Mouse (Mus musculus): ENCODE measurements around the gene Prm3. TPM values are rescaled to one million over a fixed set of nuclear protein-coding genes. Genes with fewer than 3 reads are reported as not detected.
A peak's percentile ranks its signal among the peaks of the same experiment; 100 is the strongest.

Prm3 gene
- polyA plus RNA-seq, 1 experiment from 2014 or later, result not detected

DNA sequence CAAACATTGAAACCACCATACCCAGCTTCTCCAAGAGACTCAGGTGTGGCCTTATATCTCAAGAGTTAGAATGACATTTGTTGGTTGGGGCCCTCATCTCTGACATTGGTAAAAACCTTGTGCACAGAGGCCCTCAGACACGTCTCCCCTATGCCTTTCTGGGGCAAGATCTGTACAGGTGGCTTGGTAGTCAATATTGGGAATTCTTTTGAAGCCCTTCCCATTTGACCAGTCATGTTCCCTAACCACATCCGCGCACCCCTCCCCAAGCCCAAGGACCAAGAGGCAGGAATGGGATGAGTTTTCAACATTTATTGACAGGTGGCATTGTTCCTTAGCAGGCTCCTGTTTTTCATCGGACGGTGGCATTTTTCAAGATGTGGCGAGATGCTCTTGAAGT lies 5.3 kb upstream of the Prm3 start, which contains the start of gene Prm2:
Gene Prm2 (minus strand): TSS at position 101 of the 400 bp plus-strand sequence.
- Histone ChIP-seq H3K4me3 (replicated peaks) (no peak within 1 kb of the TSS), H3K9me3 (no peaks in the 10 kb centered on the region), H3K4me1 (replicated peaks) (no peaks in the 10 kb centered on the region), H3K9ac (replicated peaks) (no peak within 1 kb of the TSS), H3K27ac (no peak within 1 kb of the TSS), H3K4me2 (no peak within 1 kb of the TSS), H3K27me3 (peaks cover 34% of the 10 kb centered on the region), H3K36me3 (no peaks in the 10 kb centered on the region)
- 78% methylated on average over 6 of the region's 6 CpGs for WGBS
- no peak for ATAC-seq (ENCODE audit: insufficient number of reproducible peaks, insufficient read depth, low FRiP score, low TSS enrichment, low read depth)

DNA sequence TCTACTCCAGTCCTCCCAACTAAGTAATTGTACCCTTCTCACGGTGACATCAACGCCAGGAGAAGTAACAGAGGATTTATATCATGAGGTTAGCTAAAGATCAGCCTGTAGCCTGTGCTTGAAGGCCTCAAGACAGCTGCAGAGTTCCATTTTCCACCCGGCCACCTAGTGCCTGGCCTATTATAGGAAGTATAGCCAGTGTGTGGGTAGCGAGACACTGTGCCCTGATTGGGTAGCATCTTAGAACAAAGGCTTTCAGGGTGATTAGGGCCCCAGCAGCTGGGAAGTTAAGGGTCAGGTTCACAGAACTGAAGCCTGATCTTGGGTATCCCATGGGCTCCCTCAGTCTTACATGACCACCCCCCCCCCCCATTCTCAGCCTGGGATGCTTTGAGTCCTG lies 1.8 kb downstream of the Prm3 start:
- H3K4me1 ChIP-seq (replicated peaks), result peaks cover 25% of the 10 kb centered on the region
- peaks cover 7% of the 10 kb centered on the region for H3K27me3 ChIP-seq
- no peak overlapping the region for H3K9ac ChIP-seq (replicated peaks)
- H3K4me2 ChIP-seq, result no peak overlapping the region
- no peaks in the 10 kb centered on the region for H3K9me3 ChIP-seq
- H3K36me3 ChIP-seq, result no peaks in the 10 kb centered on the region
- WGBS, result 54% methylated on average over 4 of the region's 4 CpGs
- no peak overlapping the region for H3K27ac ChIP-seq
- no peak for ATAC-seq (ENCODE audit: insufficient number of reproducible peaks, insufficient read depth, low FRiP score, low TSS enrichment, low read depth)
- no peak overlapping the region for H3K4me3 ChIP-seq (replicated peaks)

DNA sequence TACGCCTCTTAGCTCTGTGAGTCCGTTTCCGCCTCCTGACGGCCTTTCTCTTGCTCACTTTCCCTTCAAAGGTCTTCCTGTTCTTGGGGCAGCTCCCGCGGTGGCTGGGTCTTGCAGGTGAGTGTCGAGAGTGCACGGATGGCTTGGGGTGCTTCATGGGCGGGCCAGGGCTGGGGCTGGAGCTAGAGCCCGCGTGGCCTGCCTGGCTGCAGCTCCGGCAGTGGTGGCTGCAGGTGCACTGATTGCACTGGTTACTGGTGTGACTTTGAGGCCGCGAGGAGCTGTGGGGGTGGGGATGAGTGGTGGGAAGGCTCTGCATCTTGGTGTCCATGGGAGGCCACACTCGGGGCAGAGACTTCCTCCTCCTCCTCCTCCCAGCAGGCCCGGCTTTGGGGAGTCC lies 2.4 kb downstream of the Prm3 start, which contains the start of gene Tnp2:
Gene Tnp2 (minus strand): TSS at position 390 of the 400 bp plus-strand sequence.
- Histone ChIP-seq H3K27ac (no peak within 1 kb of the TSS), H3K4me1 (replicated peaks) (peaks cover 31% of the 10 kb centered on the region), H3K27me3 (peaks cover 10% of the 10 kb centered on the region), H3K9me3 (no peaks in the 10 kb centered on the region), H3K36me3 (no peaks in the 10 kb centered on the region), H3K4me3 (replicated peaks) (no peak within 1 kb of the TSS), H3K9ac (replicated peaks) (no peak within 1 kb of the TSS), H3K4me2 (no peak within 1 kb of the TSS)
- ATAC-seq (ENCODE audit: insufficient number of reproducible peaks, insufficient read depth, low FRiP score, low TSS enrichment, low read depth), result no peak
- WGBS, result 44% methylated on average over 16 of the region's 16 CpGs

DNA sequence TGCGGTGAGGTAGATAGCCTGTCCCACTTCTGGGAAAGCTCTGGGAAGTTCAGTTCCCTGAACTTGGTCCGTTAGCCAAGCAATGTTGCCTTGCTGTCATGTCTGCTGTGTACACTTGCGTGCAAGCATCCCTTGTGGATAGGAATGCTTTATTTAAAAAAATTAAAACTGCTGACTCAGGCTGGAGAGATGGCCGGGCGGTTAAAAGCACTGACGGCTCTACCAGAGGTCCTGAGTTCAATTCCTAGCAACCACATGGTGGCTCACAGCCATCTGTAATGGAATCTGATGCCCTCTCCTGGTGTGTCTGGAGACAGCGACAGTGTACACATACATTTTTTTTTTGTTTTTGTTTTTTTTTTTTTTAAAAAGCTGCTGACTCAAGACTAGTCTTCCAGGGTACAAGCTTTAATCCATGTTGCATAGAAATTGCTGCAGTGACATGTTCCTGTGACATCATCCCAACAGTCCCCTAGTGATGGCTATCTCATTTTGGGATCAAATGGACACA lies 3.1 kb downstream of the Prm3 start:
- Histone ChIP-seq H3K4me3 (replicated peaks) (no peak overlapping the region), H3K9ac (replicated peaks) (no peak overlapping the region), H3K36me3 (no peaks in the 10 kb centered on the region), H3K9me3 (no peaks in the 10 kb centered on the region), H3K27ac (no peak overlapping the region), H3K27me3 (peaks cover 10% of the 10 kb centered on the region), H3K4me2 (no peak overlapping the region), H3K4me1 (replicated peaks) (peaks cover 37% of the 10 kb centered on the region)
- 80% methylated on average over 7 of the region's 7 CpGs for WGBS
- ATAC-seq (ENCODE audit: insufficient number of reproducible peaks, insufficient read depth, low FRiP score, low TSS enrichment, low read depth), result no peak

DNA sequence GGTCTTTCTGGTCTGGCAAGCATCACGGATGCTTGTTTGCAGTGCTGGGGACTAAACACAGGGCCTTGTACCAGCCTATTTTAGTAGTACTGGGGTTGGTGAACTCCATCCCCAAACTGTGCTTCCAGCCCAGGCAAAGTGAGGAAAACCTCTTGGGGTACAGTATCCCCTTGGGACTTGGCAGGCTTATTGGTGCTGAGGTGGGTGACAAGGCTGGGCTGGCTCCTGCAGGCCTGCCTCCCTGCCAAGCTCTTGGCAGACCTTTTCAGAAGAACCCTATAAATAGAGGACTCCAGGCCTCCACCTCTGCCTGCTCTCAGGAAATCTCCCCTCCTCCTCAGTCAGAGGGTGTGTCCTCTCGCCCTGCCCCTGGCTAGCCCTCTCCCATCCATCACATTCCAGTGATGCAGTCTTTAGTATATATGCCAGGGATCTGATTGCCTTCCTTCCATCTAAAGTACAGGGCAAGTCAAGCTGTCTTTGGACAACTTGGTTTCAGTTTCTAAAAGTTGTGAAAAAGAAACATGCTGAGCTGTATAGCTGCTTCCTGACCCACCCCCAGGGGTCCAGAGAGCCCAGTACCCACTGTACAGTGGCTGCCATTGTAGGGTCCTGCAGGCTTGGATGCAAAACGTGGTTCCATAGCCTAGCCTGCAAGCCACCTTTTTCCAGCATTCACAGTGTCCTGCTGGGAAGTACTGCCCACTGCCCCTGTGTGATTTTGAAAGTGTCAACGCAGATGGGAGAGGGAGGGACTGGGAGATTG lies 3.7 kb downstream of the Prm3 start:
- peak overlapping the region; percentile 98 for H3K27ac ChIP-seq
- peak overlapping the region; percentile 99 for H3K4me2 ChIP-seq
- H3K27me3 ChIP-seq, result peaks cover 10% of the 10 kb centered on the region
- no peaks in the 10 kb centered on the region for H3K9me3 ChIP-seq
- peaks cover 44% of the 10 kb centered on the region for H3K4me1 ChIP-seq (replicated peaks)
- H3K4me3 ChIP-seq (replicated peaks), result no peak overlapping the region
- ATAC-seq (ENCODE audit: insufficient number of reproducible peaks, insufficient read depth, low FRiP score, low TSS enrichment, low read depth), result no peak
- 54% methylated on average over 4 of the region's 4 CpGs for WGBS
- no peak overlapping the region for H3K9ac ChIP-seq (replicated peaks)
- H3K36me3 ChIP-seq, result no peaks in the 10 kb centered on the region

DNA sequence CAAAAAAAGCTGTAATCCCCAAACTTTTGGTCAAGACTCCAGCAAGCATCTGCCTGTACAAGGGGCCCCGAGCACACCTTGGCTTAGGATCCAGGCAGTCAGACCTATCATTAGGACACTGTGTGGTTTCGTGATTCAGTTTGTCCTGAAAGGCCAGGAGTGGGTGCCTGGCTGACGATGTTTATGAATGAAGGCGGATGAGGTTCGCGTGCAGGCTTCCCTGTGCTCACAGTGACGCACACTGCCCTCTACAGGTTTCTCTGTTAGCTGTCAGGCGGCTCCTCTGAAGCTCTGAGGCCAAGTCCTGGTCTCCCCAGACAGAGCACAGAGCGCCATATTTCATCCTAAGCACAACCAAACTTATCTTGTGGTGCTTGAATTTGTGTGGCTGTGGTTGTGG lies 4.4 kb downstream of the Prm3 start:
- H3K4me2 ChIP-seq, result peak overlapping the region; percentile 99
- H3K9me3 ChIP-seq, result no peaks in the 10 kb centered on the region
- 0 out of 2 replicates have a peak, but pooled peaks have one; percentile 2 for ATAC-seq (ENCODE audit: insufficient number of reproducible peaks, insufficient read depth, low FRiP score, low TSS enrichment, low read depth)
- peaks cover 51% of the 10 kb centered on the region for H3K4me1 ChIP-seq (replicated peaks)
- peak overlapping the region; percentile 83 for H3K9ac ChIP-seq (replicated peaks)
- H3K36me3 ChIP-seq, result no peaks in the 10 kb centered on the region
- peak overlapping the region; percentile 67 for H3K4me3 ChIP-seq (replicated peaks)
- H3K27me3 ChIP-seq, result peaks cover 10% of the 10 kb centered on the region; the same call in 1 of the 2 replicates
- WGBS, result 1% methylated on average over 9 of the region's 9 CpGs
- H3K27ac ChIP-seq, result peak overlapping the region; percentile 98

DNA sequence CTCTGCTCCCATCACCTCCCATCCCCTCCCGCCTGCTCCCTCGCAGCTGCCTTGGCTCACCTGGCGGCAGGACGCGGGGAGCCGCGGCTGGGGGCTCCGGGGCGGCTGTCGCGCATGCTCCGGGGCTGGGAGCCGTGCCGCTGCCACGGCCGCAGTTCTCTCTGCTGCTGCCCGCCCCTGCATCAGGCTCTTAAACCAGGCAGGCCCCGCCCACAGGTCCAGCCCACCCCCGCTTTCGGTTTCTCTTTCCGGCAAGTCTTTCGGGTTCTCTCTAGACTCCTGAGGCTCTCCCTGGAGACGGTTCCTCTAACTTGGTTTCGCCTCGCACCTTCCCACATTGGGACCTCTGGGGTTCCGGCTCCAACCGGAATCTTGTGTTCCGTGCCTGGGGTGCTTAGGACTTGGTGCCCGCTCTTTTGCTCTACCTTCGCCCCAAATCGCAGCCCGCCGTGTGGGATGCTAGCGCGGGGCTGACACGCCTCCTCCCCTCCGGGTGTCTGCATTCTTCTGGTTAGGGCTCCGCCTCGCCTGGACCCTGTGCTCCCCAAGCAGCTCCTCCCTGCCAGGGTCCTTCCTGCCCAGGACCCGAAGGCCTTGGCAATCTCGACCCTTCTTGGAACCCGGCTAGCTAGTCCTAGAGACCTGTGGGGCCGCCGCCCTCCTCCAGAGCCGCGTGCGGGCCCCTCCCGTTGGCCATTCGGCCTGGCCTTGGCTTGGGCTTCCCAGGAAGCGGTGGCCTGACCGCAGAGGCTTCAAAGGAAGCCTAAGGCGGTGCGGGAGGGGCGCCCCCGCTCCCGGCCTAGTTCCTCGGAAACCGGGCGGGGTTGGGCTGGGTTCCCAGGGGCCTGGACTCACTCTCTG lies 5.1 kb downstream of the Prm3 start, which contains the start of gene Socs1:
Gene Socs1 (minus strand): TSS at position 166 of the 861 bp plus-strand sequence.
- peak; percentile 84 for ATAC-seq (ENCODE audit: insufficient number of reproducible peaks, insufficient read depth, low FRiP score, low TSS enrichment, low read depth)
- Histone ChIP-seq H3K27me3 (peaks cover 7% of the 10 kb centered on the region; the same call in 1 of the 2 replicates), H3K4me3 (replicated peaks) (peak within 1 kb of the TSS; percentile 67), H3K27ac (peak within 1 kb of the TSS; percentile 98), H3K9ac (replicated peaks) (peak within 1 kb of the TSS; percentile 83), H3K36me3 (no peaks in the 10 kb centered on the region), H3K4me2 (peak within 1 kb of the TSS; percentile 99), H3K4me1 (replicated peaks) (peaks cover 57% of the 10 kb centered on the region), H3K9me3 (no peaks in the 10 kb centered on the region)
- under 1% methylated on average over 59 of the region's 59 CpGs for WGBS

DNA sequence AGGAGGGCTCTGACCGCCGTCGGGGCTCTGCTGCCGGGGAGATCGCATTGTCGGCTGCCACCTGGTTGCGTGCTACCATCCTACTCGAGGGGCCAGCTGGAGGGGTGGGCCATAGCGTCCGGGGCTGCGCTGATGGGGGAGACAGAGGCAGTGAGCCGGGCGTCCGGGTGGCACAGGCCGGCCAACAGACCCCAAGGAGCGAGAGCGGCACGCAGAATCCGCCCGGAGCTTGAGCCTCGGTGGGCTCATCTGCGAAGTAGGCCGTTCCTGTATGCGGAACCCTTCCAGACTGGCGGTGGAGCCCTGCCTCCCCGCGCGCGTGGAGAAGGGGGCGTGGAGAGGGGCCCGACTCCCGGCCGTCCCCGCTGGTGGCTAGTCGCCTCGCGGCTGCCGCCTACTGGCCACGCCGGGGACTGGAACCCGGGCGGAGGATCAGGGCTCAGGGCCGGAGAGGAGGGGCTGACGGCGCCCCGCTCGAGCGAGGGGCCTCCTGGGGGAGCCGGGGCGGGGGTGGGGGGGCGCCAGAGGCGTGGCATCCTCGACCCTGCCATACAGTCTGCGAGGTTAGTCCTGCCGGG lies 5.8 kb downstream of the Prm3 start:
- Histone ChIP-seq H3K27me3 (0 out of 2 replicates have a peak, but pooled peaks cover 3% of the 10 kb centered on the region), H3K27ac (peak overlapping the region; percentile 98), H3K36me3 (no peaks in the 10 kb centered on the region), H3K4me3 (replicated peaks) (peak overlapping the region; percentile 67), H3K9me3 (no peaks in the 10 kb centered on the region), H3K4me1 (replicated peaks) (peaks cover 64% of the 10 kb centered on the region), H3K4me2 (peak overlapping the region; percentile 99), H3K9ac (replicated peaks) (peak overlapping the region; percentile 83)
- peak; percentile 77 for ATAC-seq (ENCODE audit: insufficient number of reproducible peaks, insufficient read depth, low FRiP score, low TSS enrichment, low read depth)
- WGBS, result under 1% methylated on average over 53 of the region's 55 CpGs

DNA sequence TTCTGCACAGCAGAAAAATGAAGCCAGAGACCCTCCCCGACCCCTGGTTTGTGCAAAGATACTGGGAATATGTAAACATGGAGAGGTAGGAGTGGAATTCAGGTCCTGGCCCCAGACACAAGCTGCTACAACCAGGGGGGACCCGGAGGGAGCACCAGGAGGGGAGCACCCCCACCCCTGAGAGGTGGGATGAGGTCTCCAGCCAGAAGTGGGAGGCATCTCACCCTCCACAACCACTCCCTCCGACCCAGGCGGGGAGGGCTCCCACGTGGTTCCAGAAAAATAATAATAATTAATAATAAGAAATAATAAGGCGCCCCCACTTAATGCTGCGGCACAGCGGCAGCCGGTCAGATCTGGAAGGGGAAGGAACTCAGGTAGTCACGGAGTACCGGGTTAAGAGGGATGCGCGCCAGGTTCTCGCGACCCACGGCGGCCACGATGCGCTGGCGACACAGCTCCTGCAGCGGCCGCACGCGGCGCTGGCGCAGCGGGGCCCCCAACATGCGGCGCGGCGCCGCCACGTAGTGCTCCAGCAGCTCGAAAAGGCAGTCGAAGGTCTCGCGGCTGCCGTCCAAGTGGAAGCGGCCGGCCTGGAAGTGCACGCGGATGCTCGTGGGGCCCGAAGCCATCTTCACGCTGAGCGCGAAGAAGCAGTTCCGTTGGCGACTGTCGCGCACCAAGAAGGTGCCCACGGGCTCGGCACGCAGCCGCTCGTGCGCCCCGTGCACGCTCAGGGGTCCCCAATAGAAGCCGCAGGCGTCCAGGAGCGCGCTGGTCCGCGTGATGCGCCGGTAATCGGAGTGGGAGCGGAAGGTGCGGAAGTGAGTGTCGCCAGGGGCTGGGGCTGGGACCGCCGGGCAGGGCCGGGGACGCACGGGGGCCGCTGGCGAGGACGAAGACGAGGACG lies 6.6 kb downstream of the Prm3 start:
- peak overlapping the region; percentile 83 for H3K9ac ChIP-seq (replicated peaks)
- H3K4me1 ChIP-seq (replicated peaks), result peaks cover 64% of the 10 kb centered on the region

DNA sequence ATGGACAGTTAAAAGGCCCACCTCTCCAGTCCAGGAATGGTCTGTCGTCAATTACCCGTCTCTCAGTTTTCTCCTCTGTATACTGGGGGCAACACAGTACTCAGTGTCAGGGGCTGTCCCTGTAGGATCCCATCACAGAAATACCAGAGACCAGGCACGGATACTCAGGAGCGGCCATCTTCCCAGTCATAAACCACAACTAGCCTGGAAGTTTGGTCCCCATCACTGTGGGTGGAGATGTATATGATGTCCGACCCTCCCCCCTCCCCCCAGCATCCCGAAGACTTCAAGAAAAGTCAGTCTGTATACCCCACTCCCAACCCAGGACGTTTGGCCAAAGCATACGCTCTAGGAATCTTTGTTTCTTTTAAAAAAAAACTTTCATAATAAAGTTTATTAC lies 7.3 kb downstream of the Prm3 start:
- Histone ChIP-seq H3K4me2 (peak overlapping the region; percentile 99), H3K36me3 (no peaks in the 10 kb centered on the region), H3K9me3 (no peaks in the 10 kb centered on the region), H3K27me3 (0 out of 2 replicates have a peak, but pooled peaks cover 3% of the 10 kb centered on the region), H3K9ac (replicated peaks) (0 out of 2 replicates have a peak overlapping the region, but pooled peaks have one; percentile 31), H3K4me3 (replicated peaks) (peak overlapping the region; percentile 67), H3K4me1 (replicated peaks) (peaks cover 64% of the 10 kb centered on the region), H3K27ac (no peak overlapping the region)
- WGBS, result 49% methylated on average over 8 of the region's 8 CpGs
- ATAC-seq (ENCODE audit: insufficient number of reproducible peaks, insufficient read depth, low FRiP score, low TSS enrichment, low read depth), result no peak

More for the DNA sequence above, 6.6 kb downstream of the Prm3 start:
- ATAC-seq (ENCODE audit: insufficient number of reproducible peaks, insufficient read depth, low FRiP score, low TSS enrichment, low read depth), result peak; percentile 0; the same call in 1 of the 2 replicates
- peak overlapping the region; percentile 99 for H3K4me2 ChIP-seq
- no peaks in the 10 kb centered on the region for H3K9me3 ChIP-seq
- H3K27me3 ChIP-seq, result 0 out of 2 replicates have a peak, but pooled peaks cover 3% of the 10 kb centered on the region
- 2% methylated on average over 72 of the region's 81 CpGs for WGBS
- peak overlapping the region; percentile 67 for H3K4me3 ChIP-seq (replicated peaks)
- H3K36me3 ChIP-seq, result no peaks in the 10 kb centered on the region
- H3K27ac ChIP-seq, result peak overlapping the region; percentile 98

Data from limb, embryonic 12.5 days (tissue).